Mouse (Mus musculus): ENCODE results near the gene Scube1. TPM values are rescaled to one million over a fixed set of nuclear protein-coding genes. Genes with fewer than 3 reads are reported as not detected.

Gene Scube1
- polyA plus RNA-seq, 1 experiment from 2014 or later: 2.5 TPM

DNA sequence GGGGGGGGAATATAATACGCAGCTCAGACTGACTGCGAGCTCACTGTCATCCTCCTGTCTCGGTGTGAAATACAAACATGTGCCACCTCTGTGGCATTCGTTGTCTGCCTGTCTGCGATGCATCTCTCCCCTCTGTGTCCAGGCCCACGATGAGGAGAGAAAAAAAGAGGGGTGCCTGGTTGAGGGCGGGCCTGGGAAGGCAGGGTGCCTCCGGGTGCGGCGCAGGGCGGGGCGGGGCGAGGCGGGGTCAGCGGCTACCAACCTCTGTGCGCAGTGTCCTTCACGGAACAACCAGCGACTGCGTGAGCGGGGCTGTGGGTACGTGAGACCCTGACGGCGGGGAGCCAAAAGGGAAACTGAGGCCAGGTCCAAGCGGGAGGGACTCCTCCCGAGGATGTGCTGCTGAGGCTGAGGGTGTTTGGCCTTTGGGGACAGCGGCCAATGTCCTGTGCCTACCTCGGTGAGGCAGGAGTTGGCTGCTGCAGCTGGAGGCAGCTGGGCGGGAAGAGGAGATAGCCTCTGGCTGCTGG lies 161.4 kb downstream of the Scube1 start, which contains the start of the genes Tspo and Mcat:
TSS of gene Tspo (plus strand) at position 266 of the 530 bp plus-strand sequence.
TSS of gene Mcat (minus strand) at position 461 of the 530 bp plus-strand sequence.
- WGBS: 1% methylated on average over 28 of the region's 28 CpGs
- no peaks in the 10 kb centered on the region for H3K27me3 ChIP-seq (replicated peaks; ENCODE audit: control insufficient read depth, insufficient read depth, low read length)
- no peaks in the 10 kb centered on the region for H3K36me3 ChIP-seq (ENCODE audit: control insufficient read depth, insufficient read depth)
- no peaks in the 10 kb centered on the region for H3K4me1 ChIP-seq (replicated peaks; ENCODE audit: control insufficient read depth, insufficient read depth, low read length)
- ATAC-seq: peak; percentile 57
- H3K9me3 ChIP-seq (ENCODE audit: control insufficient read depth): no peaks in the 10 kb centered on the region
- peak within 1 kb of the TSS; percentile 60 for H3K4me3 ChIP-seq (ENCODE audit: low read depth, low read length)
- peak within 1 kb of the TSS; percentile 55 for H3K9ac ChIP-seq (ENCODE audit: low read depth, low read length)
- H3K4me2 ChIP-seq (replicated peaks; ENCODE audit: low read depth): peak within 1 kb of the TSS; percentile 99
- no peak for TF ChIP-seq CTCF (IDR thresholded peaks at IDR 0.05; ENCODE audit: low read depth)
- peak within 1 kb of the TSS; percentile 57 for H3K27ac ChIP-seq (ENCODE audit: low read depth, low read length)

GRCm38 (mm10) chr15:83562626-83563270 lies 162.1 kb downstream of the Scube1 start:
- peak overlapping the region; percentile 11; the same call in 1 of the 2 replicates for H3K27ac ChIP-seq (ENCODE audit: low read depth, low read length)
- no peaks in the 10 kb centered on the region for H3K9me3 ChIP-seq (ENCODE audit: control insufficient read depth)
- WGBS: 34% methylated on average over 15 of the region's 15 CpGs

DNA sequence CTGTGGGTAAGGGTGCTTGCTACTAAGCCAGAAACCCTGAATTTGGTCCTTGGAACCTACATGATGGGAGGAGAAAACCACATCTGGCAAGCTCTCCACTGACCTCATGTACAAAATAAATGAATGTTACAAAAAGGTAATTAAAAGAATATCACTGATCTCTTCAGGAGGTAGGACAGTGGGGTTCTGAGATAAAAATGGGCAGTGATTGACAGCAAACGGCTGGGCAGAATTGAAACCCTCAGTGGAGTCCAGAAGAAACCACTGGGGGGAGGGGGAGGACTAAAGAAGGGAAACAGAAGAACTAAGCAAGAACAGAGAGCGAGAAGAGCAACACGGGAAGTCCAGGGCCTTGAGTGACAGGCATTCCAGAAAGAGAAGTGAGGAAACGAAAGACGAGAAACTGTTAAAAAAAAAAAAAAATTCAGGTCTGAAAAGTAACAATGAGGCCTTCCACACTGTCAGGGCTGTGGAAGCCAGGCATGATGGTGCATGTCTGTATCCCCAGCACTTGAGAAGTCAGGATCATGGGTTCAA lies 163.8 kb downstream of the Scube1 start:
- Histone ChIP-seq H3K4me3 (ENCODE audit: low read depth, low read length) (no peak overlapping the region), H3K27ac (ENCODE audit: low read depth, low read length) (no peak overlapping the region), H3K36me3 (ENCODE audit: control insufficient read depth, insufficient read depth) (no peaks in the 10 kb centered on the region), H3K4me2 (replicated peaks; ENCODE audit: low read depth) (no peak overlapping the region), H3K9me3 (ENCODE audit: control insufficient read depth) (no peaks in the 10 kb centered on the region), H3K4me1 (replicated peaks; ENCODE audit: control insufficient read depth, insufficient read depth, low read length) (no peaks in the 10 kb centered on the region; the same call in 1 of the 2 replicates), H3K27me3 (replicated peaks; ENCODE audit: control insufficient read depth, insufficient read depth, low read length) (no peaks in the 10 kb centered on the region), H3K9ac (ENCODE audit: low read depth, low read length) (no peak overlapping the region)
- TF ChIP-seq CTCF (IDR thresholded peaks at IDR 0.05; ENCODE audit: low read depth): no peak
- no peak for ATAC-seq
- 66% methylated on average over 5 of the region's 5 CpGs for WGBS

More at GRCm38 (mm10) chr15:83562626-83563270, 162.1 kb downstream of the Scube1 start:
- H3K9ac ChIP-seq (ENCODE audit: low read depth, low read length): no peak overlapping the region
- ATAC-seq: peak; percentile 32; the same call in 1 of the 2 replicates
- peak overlapping the region; percentile 99 for H3K4me2 ChIP-seq (replicated peaks; ENCODE audit: low read depth)
- H3K4me3 ChIP-seq (ENCODE audit: low read depth, low read length): peak overlapping the region; percentile 60
- H3K4me1 ChIP-seq (replicated peaks; ENCODE audit: control insufficient read depth, insufficient read depth, low read length): no peaks in the 10 kb centered on the region
- H3K27me3 ChIP-seq (replicated peaks; ENCODE audit: control insufficient read depth, insufficient read depth, low read length): no peaks in the 10 kb centered on the region
- H3K36me3 ChIP-seq (ENCODE audit: control insufficient read depth, insufficient read depth): no peaks in the 10 kb centered on the region
- no peak for TF ChIP-seq CTCF (IDR thresholded peaks at IDR 0.05; ENCODE audit: low read depth)

DNA sequence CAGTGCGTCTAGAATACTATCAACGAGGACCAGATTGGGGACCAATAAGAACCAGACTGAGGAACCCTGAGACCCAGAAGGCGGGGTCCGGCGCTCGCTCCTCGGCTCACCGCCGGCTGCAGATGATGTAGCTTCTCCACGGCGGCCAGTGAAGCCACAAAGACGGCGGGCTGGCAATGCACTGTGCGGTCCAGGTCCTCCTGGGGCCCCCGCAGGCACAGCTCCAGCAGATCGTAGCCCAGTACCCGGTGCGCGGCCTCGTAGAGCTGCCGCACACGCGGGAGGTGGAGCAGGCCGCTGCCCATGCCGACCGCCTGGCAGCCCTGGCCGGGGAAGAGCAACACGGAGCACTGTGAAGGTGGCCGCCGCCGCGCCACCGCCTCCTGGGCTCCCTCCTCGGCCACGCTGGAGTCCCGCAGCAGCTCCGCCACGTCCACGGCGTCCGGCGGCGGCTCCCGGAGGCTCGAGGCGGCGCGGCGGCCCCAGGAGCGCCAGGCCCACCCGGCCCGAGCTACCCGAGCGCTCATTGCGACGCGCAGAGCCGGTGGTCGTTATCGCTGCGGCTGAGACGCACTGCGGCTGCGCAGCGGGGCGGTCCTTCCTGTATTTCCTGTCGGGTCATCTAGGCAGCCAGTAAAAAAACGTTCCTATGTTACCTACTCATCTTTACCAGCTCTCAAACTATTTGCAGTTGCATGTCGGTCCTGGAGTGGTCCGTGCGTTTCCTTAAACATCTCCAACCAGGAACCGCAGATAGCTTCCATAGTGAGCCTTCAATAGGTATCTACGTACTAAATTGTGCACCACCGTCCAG lies 169.5 kb downstream of the Scube1 start:
- Histone ChIP-seq H3K4me2 (replicated peaks; ENCODE audit: low read depth) (peak overlapping the region; percentile 91), H3K4me3 (ENCODE audit: low read depth, low read length) (peak overlapping the region; percentile 78), H3K9ac (ENCODE audit: low read depth, low read length) (peak overlapping the region; percentile 88), H3K27me3 (replicated peaks; ENCODE audit: control insufficient read depth, insufficient read depth, low read length) (no peaks in the 10 kb centered on the region), H3K4me1 (replicated peaks; ENCODE audit: control insufficient read depth, insufficient read depth, low read length) (peaks cover 4% of the 10 kb centered on the region; the same call in 1 of the 2 replicates), H3K9me3 (ENCODE audit: control insufficient read depth) (no peaks in the 10 kb centered on the region), H3K36me3 (ENCODE audit: control insufficient read depth, insufficient read depth) (peaks cover 10% of the 10 kb centered on the region; the same call in 1 of the 2 replicates), H3K27ac (ENCODE audit: low read depth, low read length) (peak overlapping the region; percentile 87)
- TF ChIP-seq CTCF (IDR thresholded peaks at IDR 0.05; ENCODE audit: low read depth): no peak; the same call in 1 of the 2 replicates
- whole genome bisulfite sequencing: under 1% methylated on average over 71 of the region's 74 CpGs
- peak; percentile 77 for ATAC-seq

Other genes with a start within 250 kb of the Scube1 start
- gene Ttll1, start 214.1 kb downstream of the Scube1 start, polyA plus RNA-seq (2015; fragmentation: Nextera tagmentation; extraction: Ambion mirVana): 6.0 and 7.1 TPM in 2 replicates
- gene Bik, start 198.2 kb downstream of the Scube1 start, polyA plus RNA-seq (2015; fragmentation: Nextera tagmentation; extraction: Ambion mirVana): 4.6 TPM in 2 replicates
- gene Tspo, start 161.4 kb downstream of the Scube1 start, polyA plus RNA-seq (2015; fragmentation: Nextera tagmentation; extraction: Ambion mirVana): 105 and 118 TPM in 2 replicates
- gene Mcat, start 161.2 kb downstream of the Scube1 start, polyA plus RNA-seq (2015; fragmentation: Nextera tagmentation; extraction: Ambion mirVana): 15.9 and 16.8 TPM in 2 replicates
- 14.1 and 14.7 TPM in 2 replicates for gene Ttll12, start 129.9 kb downstream of the Scube1 start, polyA plus RNA-seq (2015; fragmentation: Nextera tagmentation; extraction: Ambion mirVana)
- 0.07 and 0.16 TPM in 2 replicates for gene Mpped1, start 54.4 kb upstream of the Scube1 start, polyA plus RNA-seq (2015; fragmentation: Nextera tagmentation; extraction: Ambion mirVana)